Mouse (Mus musculus) bone marrow macrophage, adult 2 months (primary cell): ENCODE measurements around the gene Gm3424.
"Not testable (repeated sequence)": the region's sequence is repeated elsewhere in the genome, so short reads cannot be mapped to it uniquely, and the experiment has no call there.

Experiments used
- CTCF ChIP-seq: IDR thresholded peaks from 2 replicates; pipeline ENCODE4 v1.5.1; 2012; ENCODE audit warnings: low read depth, mild to moderate bottlenecking, low read length, moderate library complexity
- POLR2A ChIP-seq: IDR thresholded peaks from 2 replicates; pipeline ENCODE4 v1.6.1; 2012; ENCODE audit warnings: mild to moderate bottlenecking, low read depth, low read length, borderline replicate concordance

DNA sequence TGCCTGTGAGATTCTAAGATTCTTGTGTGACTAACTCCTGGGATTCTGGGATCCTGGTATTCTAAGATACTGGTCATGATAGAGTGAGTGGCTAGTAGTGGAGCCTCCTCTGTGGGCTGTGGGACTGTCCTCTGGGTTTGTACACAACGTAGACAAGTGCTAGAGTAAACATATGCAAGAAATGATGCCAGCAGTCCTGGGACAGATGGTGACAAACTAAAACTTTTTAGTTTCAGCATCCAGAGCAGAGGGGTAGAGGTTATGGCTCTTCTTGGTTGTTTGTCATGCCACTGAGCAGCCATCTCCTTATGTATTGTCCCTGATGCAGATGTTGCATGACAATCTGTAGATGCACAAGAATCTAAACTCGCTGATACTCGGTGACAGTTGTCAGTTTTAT, 25.8 kb upstream of the Gm3424 start:
- TF ChIP-seq CTCF, POLR2A: not testable (repeated sequence)
